Mouse (Mus musculus) embryonic fibroblast, embryonic 13.5 days (primary cell): ENCODE measurements around the gene Susd5.

Experiments
- CTCF ChIP-seq: IDR thresholded peaks from 2 replicates; pipeline ENCODE4 v1.5.1; 2011; ENCODE audit warnings: mild to moderate bottlenecking, control low read depth, low read length, moderate library complexity, borderline replicate concordance; ENCODE audit not compliant: insufficient read depth
- POLR2A ChIP-seq: IDR thresholded peaks from 2 replicates; pipeline ENCODE4 v1.6.1; 2011; ENCODE audit warnings: low read depth, mild to moderate bottlenecking, control low read depth, low read length, moderate library complexity

DNA sequence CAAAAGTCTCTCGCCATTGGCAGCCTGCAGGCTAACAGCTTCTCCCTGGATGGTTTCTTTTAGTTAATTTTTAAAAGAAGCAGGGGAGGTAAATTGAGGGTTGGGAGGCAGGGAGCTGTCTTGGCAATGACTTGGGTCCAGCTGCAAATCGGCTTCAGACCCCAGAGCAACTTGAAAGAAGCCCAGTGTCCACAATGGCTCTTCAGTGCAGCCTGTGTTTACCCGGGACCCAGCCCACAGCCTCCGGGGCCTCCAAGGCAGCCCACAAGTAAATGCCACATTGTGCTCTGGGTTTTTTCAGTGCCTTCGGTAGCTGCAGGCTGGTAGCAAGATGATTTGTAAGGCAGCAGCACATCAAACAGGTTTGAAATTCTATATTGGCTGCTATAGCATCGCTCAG, 14.4 kb upstream of the Susd5 start:
- TF ChIP-seq CTCF (no peak), POLR2A (no peak)
